Mouse (Mus musculus) mouse embryonic stem cell (cell line): ENCODE results near the gene Rhof.

Experiments used
- in situ Hi-C, 2 experiments: fragments of 300-500 bp; cut with MboI; formaldehyde crosslinking; loops; 1 replicate in 1 of 2; 3 replicates in 1 of 2; pipeline ENCODE4 v1.14.3; 2019 to 2020; ENCODE audit warnings: low sequenced_read_pairs in 2 of 2, low pct_unique_long_range_greater_than_20kb in 1 of 2, mixed read lengths in 1 of 2; ENCODE audit not compliant: unreplicated experiment in 1 of 2

Gene Rhof

GRCm38 (mm10) chr5:123088784-123089183 is 43.7 kb downstream of the Rhof start:
- in situ Hi-C loops = no loop called here

GRCm38 (mm10) chr5:123086501-123086900 is 46.0 kb downstream of the Rhof start:
- in situ Hi-C loops = no loop called here

GRCm38 (mm10) chr5:123083340-123084050 is 49.0 kb downstream of the Rhof start:
- in situ Hi-C loops = no loop called here

GRCm38 (mm10) chr5:123080510-123080909 is 52.0 kb downstream of the Rhof start:
- in situ Hi-C loops = no loop called here

GRCm38 (mm10) chr5:123080041-123080440 is 52.5 kb downstream of the Rhof start:
- in situ Hi-C loops = no loop called here

GRCm38 (mm10) chr5:123079568-123079967 is 52.9 kb downstream of the Rhof start:
- in situ Hi-C loops = no loop called here

GRCm38 (mm10) chr5:123076419-123077281 is 55.8 kb downstream of the Rhof start:
- in situ Hi-C loops = no loop called here

- in situ Hi-C loops = no loop called here
Measured at GRCm38 (mm10) chr5:123075576-123076418, 56.7 kb downstream of the Rhof start.

- in situ Hi-C loops = loop anchor here (5.0 to 10.0 kb wide), 2 partner anchors 104 to 106 kb away; no protein-coding TSS in a partner anchor
Measured at GRCm38 (mm10) chr5:123068714-123069113, 63.8 kb downstream of the Rhof start.

GRCm38 (mm10) chr5:123068115-123068514 is 64.4 kb downstream of the Rhof start, which contains the start of gene Tmem120b:
TSS of gene Tmem120b (plus strand) at chr5:123068415.
- in situ Hi-C loops = loop anchor here (5.0 to 10.0 kb wide), 2 partner anchors 104 to 107 kb away; no protein-coding TSS in a partner anchor

GRCm38 (mm10) chr5:123067395-123067995 is 65.0 kb downstream of the Rhof start:
- in situ Hi-C loops = loop anchor here (5.0 to 10.0 kb wide), 2 partner anchors 105 to 107 kb away; no protein-coding TSS in a partner anchor

GRCm38 (mm10) chr5:123064207-123064606 is 68.3 kb downstream of the Rhof start:
- in situ Hi-C loops = loop anchor here in 1 of 2 experiments (10.0 kb wide), 1 partner anchor 111 kb away; no protein-coding TSS in a partner anchor

GRCm38 (mm10) chr5:123063141-123063540 is 69.4 kb downstream of the Rhof start:
- in situ Hi-C loops = loop anchor here in 1 of 2 experiments (10.0 kb wide), 1 partner anchor 112 kb away; no protein-coding TSS in a partner anchor

- in situ Hi-C loops = loop anchor here in 1 of 2 experiments (10.0 kb wide), 1 partner anchor 113 kb away; no protein-coding TSS in a partner anchor
Measured at GRCm38 (mm10) chr5:123061402-123061749, 71.1 kb downstream of the Rhof start.

GRCm38 (mm10) chr5:123060706-123061401 is 71.6 kb downstream of the Rhof start:
- in situ Hi-C loops = loop anchor here in 1 of 2 experiments (10.0 kb wide), 1 partner anchor 114 kb away; no protein-coding TSS in a partner anchor

GRCm38 (mm10) chr5:123059757-123060520 is 72.6 kb downstream of the Rhof start:
- in situ Hi-C loops = loop anchor here in 1 of 2 experiments (10.0 kb wide), 2 partner anchors 95 to 115 kb away; no protein-coding TSS in a partner anchor
